Mouse (Mus musculus): ENCODE data around the gene Klk9. TPM values are rescaled to one million over a fixed set of nuclear protein-coding genes. Genes with fewer than 3 reads are reported as not detected.

The Klk9 gene
- total RNA-seq, 1 experiment from 2014 or later = not detected

DNA sequence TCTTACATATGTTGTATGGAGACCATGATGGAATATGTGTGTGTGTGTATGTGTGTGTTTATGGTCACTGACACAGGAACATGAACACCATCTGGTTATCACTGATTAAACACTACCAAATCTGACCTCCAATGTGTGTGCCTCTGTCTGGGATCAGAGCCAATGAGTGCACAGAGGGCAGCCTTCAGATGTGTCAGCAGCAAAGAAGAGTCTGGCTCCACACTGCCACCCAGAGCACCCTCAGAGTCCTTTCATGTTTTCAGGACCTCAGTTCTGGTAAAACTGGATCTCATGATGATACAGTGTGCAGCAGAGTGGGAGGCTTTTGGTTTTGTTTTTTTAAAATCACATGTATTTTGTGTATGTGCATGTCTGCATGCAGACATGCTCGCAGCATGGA is 6.4 kb upstream of the Klk9 start:
- ATAC-seq (ENCODE audit: extremely low read depth, insufficient number of reproducible peaks, low FRiP score, poor library complexity, severe bottlenecking) = no peak

DNA sequence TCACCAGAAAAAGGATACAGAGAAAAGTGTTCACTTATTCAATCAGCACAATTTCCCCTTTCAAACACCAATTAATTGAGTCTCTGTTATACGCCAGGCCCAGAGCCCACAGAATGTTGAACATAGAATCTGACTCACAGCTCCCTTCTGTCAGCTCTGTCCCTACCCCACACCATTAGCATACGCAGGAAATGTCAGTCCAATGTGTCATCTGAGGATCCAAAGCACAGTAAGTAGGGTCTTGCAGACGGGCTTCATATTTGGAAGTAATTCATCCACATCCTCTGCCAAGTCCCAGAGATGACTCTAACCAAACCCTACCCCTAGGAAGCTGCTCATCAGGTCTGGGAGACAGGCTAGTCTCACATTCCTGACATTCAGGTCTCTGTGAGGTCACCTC is 3.6 kb upstream of the Klk9 start:
- no peak for ATAC-seq (ENCODE audit: extremely low read depth, insufficient number of reproducible peaks, low FRiP score, poor library complexity, severe bottlenecking)

DNA sequence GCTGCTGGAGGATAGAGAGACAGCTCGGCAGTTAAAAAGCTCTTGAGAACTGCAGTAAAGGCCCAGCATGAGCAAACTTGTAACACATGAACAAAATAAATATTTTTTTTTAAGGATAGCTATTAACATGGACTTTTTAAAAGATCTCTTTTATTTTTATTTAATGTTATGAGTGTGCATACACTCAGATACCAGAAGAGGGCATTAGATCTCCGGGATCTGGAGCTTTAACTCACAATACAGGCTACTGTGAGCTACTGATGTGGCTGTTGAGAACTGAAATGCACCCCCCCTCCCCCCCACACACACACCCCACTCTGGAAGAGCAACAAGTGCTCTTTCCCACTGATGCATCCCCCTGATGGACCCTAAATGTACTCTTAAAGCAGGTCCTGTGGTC is 2.4 kb upstream of the Klk9 start:
- no peak for ATAC-seq (ENCODE audit: extremely low read depth, insufficient number of reproducible peaks, low FRiP score, poor library complexity, severe bottlenecking)

- ATAC-seq (ENCODE audit: extremely low read depth, insufficient number of reproducible peaks, low FRiP score, poor library complexity, severe bottlenecking) = no peak
These were observed 4.7 kb downstream of the Klk9 start for GRCm38 (mm10) chr7:43796355-43796754.

DNA sequence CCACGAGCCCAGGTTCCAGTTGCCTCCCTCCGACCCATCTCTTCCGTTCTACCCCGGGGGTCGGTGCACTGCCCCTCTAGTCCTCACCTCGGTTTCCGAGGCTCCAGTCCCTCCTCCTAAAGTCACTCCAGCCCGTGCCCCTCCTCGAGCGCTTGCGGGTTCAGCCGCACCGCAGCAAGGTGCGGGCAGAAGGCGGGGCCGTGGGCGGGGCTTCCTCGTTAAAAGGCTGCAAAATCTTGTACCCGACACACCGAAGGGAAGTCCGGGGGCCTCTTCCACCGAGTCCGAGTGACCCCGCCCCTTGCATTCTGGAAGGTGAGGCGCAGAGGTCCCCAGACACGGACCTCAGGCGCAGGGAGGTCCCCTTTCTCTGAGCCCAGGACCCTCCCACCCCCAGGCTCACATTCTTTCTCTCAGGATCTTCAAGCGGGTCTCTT is 5.7 kb downstream of the Klk9 start, which contains the start of gene Klk8:
Klk8 (plus strand) TSS at position 245 of the 437 bp plus-strand sequence.
- ATAC-seq (ENCODE audit: extremely low read depth, insufficient number of reproducible peaks, low FRiP score, poor library complexity, severe bottlenecking) = no peak

- ATAC-seq (ENCODE audit: extremely low read depth, insufficient number of reproducible peaks, low FRiP score, poor library complexity, severe bottlenecking) = no peak
These were observed 6.3 kb downstream of the Klk9 start for GRCm38 (mm10) chr7:43797844-43798462.

DNA sequence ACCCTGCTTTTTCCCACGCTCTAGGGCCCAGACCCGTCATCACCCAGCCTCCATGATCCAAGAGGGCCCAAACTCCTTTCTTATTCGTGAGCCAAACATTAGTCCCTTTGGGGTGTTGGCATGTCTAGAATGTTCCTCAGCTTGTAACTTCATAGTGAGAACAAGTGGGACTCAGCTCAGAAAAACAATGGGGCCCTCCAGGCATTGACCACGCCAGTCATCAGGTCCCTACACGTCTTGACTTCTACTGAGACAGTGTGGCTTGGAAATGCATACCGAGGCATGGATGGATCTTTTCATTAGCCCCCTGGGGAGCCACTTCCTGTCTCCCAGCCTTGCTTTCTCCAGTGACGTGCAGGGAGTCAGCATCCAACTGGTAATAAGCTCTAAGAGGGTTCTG is 8.2 kb downstream of the Klk9 start:
- ATAC-seq (ENCODE audit: extremely low read depth, insufficient number of reproducible peaks, low FRiP score, poor library complexity, severe bottlenecking) = no peak

DNA sequence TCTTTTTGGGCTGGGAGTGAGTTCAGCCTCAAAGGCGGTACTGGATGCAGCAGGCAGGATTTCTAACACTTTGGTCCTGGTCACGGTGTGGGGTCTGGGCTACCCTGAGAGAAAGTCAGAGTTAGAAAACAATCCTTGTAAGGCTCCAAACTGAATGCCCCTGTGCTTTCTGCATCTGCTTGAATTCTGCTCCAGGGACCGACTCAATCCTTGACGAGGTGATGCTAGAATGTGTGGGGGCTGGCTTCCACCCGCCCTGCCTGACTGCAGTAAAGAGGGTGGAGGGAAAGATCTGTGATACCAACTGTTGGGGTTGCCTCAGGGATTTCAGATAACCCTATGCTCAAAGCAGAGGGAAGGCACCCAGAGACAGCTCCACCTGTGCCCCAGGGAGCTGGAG is 19.3 kb downstream of the Klk9 start, which contains the start of gene Klk7:
Klk7 (plus strand) TSS at position 301 of the 400 bp plus-strand sequence.
- no peak for ATAC-seq (ENCODE audit: extremely low read depth, insufficient number of reproducible peaks, low FRiP score, poor library complexity, severe bottlenecking)

DNA sequence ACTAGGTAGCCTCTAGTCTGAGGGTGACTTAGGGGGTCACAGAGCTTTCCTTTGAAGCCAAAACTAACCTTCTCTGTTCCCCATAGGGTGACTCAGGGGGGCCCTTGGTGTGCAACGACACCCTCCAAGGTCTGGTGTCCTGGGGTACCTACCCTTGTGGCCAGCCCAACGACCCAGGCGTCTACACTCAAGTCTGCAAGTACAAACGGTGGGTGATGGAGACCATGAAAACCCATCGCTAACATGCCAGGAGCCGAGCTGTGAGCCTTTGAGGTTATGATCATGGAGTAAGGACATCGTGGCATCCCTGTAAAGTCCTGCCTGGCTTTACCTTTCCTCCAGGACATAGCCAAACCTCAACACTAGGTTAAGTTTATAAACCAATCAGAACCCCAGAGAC is 23.5 kb downstream of the Klk9 start:
- no peak for ATAC-seq (ENCODE audit: extremely low read depth, insufficient number of reproducible peaks, low FRiP score, poor library complexity, severe bottlenecking)

DNA sequence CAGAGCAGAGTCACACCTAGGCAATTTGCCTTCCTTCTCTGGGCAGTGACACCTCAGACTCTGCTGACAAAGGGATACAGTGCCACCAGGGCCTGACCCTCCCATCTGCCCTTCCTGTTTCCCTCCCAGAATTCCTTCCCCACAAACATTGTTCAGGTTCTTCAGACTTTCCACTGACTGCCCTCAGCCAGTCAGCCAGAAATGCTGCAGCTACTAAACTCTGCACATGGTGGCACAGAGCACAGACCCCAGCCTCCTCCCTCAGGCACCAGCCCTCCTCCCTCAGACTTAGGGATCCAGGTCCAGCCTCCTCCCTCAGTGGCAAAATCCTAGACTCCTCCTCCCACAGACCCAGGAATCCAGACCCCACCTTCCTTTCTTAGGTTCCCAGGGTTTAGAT is 25.1 kb downstream of the Klk9 start:
- ATAC-seq (ENCODE audit: extremely low read depth, insufficient number of reproducible peaks, low FRiP score, poor library complexity, severe bottlenecking) = no peak

DNA sequence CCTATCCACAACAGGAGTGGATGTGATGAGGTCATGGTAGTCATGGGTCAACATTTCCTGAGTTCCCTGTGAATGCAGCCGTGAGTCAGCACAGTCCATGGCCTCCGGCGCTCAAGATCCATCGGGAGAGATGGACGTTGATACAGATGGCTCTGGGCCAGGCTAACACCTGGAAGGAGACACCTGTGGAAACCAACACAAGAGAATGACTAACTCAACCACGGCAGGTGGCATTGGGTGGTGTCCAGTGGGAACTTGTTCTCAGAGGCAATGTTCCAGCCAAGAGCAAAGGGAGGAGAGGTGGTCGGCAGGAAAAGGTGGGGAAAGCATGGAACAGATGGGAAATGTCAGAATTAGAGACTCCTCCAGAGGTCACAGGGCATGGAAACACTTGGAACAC is 29.9 kb downstream of the Klk9 start:
- ATAC-seq (ENCODE audit: extremely low read depth, insufficient number of reproducible peaks, low FRiP score, poor library complexity, severe bottlenecking) = no peak

- ATAC-seq (ENCODE audit: extremely low read depth, insufficient number of reproducible peaks, low FRiP score, poor library complexity, severe bottlenecking) = no peak
These were observed 32.5 kb downstream of the Klk9 start, which contains the start of gene Klk6 for GRCm38 (mm10) chr7:43824199-43824598. Gene Klk6, plus strand, starts transcription at chr7:43824499.

DNA sequence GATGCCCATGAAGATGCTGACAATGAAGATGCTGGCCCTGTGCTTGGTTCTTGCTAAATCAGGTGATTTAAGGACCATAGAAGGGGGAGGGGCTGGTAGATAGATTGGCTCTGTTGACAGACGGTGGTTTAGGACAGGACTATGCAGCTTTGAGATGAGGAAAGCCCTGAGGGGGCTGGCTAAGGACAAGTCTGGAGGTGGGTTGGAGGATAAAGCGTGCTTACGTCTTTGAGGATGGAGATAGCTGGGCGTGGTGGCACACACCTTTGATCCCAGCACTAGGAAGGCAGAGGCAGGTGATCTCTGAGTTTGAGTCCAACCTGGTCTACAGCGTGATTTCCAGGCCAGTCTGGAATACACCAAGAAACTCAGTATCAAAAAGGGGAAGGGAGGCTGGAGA is 34.4 kb downstream of the Klk9 start:
- ATAC-seq (ENCODE audit: extremely low read depth, insufficient number of reproducible peaks, low FRiP score, poor library complexity, severe bottlenecking) = no peak

GRCm38 (mm10) chr7:43827706-43828105 is 36.0 kb downstream of the Klk9 start:
- ATAC-seq (ENCODE audit: extremely low read depth, insufficient number of reproducible peaks, low FRiP score, poor library complexity, severe bottlenecking) = no peak

DNA sequence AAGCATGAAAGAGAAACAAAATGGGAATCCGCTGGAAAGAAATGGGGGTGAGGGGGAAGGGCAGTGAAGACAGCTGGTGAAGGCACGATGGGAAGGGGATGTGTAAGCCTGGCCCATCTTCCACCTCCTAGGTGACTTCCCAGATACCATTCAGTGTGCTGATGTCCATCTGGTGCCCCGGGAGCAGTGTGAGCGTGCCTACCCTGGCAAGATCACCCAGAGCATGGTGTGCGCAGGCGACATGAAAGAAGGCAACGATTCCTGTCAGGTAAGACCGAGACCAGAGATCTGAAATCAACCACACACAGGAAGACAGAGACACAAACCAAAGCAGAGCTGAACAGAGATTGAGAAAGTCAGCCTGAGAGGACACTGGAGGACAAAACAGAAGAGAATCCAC is 37.3 kb downstream of the Klk9 start:
- ATAC-seq (ENCODE audit: extremely low read depth, insufficient number of reproducible peaks, low FRiP score, poor library complexity, severe bottlenecking) = no peak

DNA sequence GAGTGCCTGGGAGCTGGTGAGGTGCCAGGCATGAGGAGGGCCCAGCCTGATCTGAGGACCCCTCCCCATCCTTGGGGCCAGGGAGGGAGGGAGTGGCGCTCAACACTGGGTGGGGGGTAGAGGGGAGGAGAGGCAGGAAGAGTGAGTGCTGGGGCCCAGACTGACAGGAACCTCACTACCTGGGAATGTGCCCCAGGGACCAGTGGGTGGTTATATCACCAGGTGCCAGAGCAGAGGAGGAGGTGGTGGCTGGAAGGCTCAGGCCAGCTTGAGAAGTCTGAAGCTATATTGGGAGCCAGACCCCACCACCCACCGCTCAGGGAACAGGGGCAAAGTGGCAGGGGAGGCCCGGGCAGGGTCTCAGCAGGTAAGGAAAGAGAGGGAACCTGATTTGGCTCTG is 50.0 kb downstream of the Klk9 start, which contains the start of gene Klk5:
Klk5 (plus strand) TSS at position 271 of the 400 bp plus-strand sequence.
- no peak for ATAC-seq (ENCODE audit: extremely low read depth, insufficient number of reproducible peaks, low FRiP score, poor library complexity, severe bottlenecking)

GRCm38 (mm10) chr7:43843801-43844200 is 52.1 kb downstream of the Klk9 start:
- no peak for ATAC-seq (ENCODE audit: extremely low read depth, insufficient number of reproducible peaks, low FRiP score, poor library complexity, severe bottlenecking)

All from neutrophil, adult 5-6 weeks (primary cell).